ENCODE assay signal across 18 mouse cellular contexts in genomic region chr7:80702510-80702909, GRCm38 (mm10). TPM values are rescaled to one million over a fixed set of nuclear protein-coding genes. Genes with fewer than 3 reads are reported as not detected.
A peak's percentile ranks its signal among the peaks of the same experiment; 100 is the strongest.
DNase-seq lines count a peak whose midpoint lies in the region; ATAC-seq and TF ChIP-seq lines count a peak whose summit lies in the region.
"Had no signal": no experiment of that assay in that cellular context is flagged by ENCODE, and none has a peak within 500 bp of the region (broad histone marks: within the 10 kb centered on the region; RNA-seq: fewer than 3 reads in every experiment).

No protein-coding gene starts in this region.

- TF ChIP-seq RAD21 in CH12.LX (IDR thresholded peaks at IDR 0.05; ENCODE audit: low read depth, low read length) = no peak

- peak; percentile 7 for DNase-seq in CH12.LX (ENCODE audit: extremely low read depth)
- DNase-seq in MN1 (ENCODE audit: low spot score) = peak; percentile 33
- DNase-seq in liver, postnatal 0 days = peak; percentile 48
- DNase-seq in thymus, adult 18-20 months = no peak
- no peak for DNase-seq in cerebellum, adult 8-10 months
- DNase-seq in urinary bladder, postnatal 25 days (ENCODE audit: low spot score) = no peak
- DNase-seq: adrenal gland, adult 8-10 months; cerebellum, postnatal 25 days; gastrocnemius, postnatal 14 days; heart, postnatal 36 days; kidney, adult 8-10 months; spleen, adult 18-20 months had no signal

- H3K4me3 ChIP-seq in CH12.LX (replicated peaks in 1 of 3; ENCODE audit: low read depth in 2 of 3, low read length in 2 of 3, poor library complexity in 1 of 3) = no peak overlapping the region
- H3K4me3 ChIP-seq in erythroblast, embryonic 14.5 days (replicated peaks) = peak overlapping the region; percentile 33
- H3K4me3 ChIP-seq in liver, postnatal 0 days (ENCODE audit: low read depth, low read length) = no peak overlapping the region
- H3K4me3 ChIP-seq: heart, embryonic 12.5 days; left cerebral cortex, adult 2 months; lung, embryonic 15.5 days; megakaryocyte, embryonic 14.5 days; neural tube, embryonic 13.5 days had no signal

- no peak overlapping the region for H3K4me2 ChIP-seq in CH12.LX (ENCODE audit: insufficient read depth, low read depth, poor library complexity, severe bottlenecking)
- H3K4me2 ChIP-seq in liver, postnatal 0 days (ENCODE audit: low read depth, low read length) = no peak overlapping the region
- H3K4me2 ChIP-seq: heart, embryonic 12.5 days; lung, embryonic 15.5 days; neural tube, embryonic 13.5 days had no signal

- H3K9me3 ChIP-seq in CH12.LX (replicated peaks; ENCODE audit: low read length) = no peaks in the 10 kb centered on the region
- H3K9me3 ChIP-seq in erythroblast, embryonic 14.5 days (ENCODE audit: control insufficient read depth, low read length) = no peaks in the 10 kb centered on the region
- H3K9me3 ChIP-seq in liver, postnatal 0 days (ENCODE audit: low read length) = no peaks in the 10 kb centered on the region
- H3K9me3 ChIP-seq: heart, embryonic 12.5 days; lung, embryonic 15.5 days; megakaryocyte, embryonic 14.5 days; neural tube, embryonic 13.5 days had no signal

- in situ Hi-C loops in CH12.LX (cut with MboI; ENCODE audit: low pct_ligation_motif_present, low pct_unique_long_range_greater_than_20kb, low sequenced_read_pairs) = no loop called here

- no peak for TF ChIP-seq CTCF in CH12.LX (conservative IDR thresholded peaks at IDR 0.05 in 1 of 2, IDR thresholded peaks at IDR 0.05 in 1 of 2; ENCODE audit: low read depth in 2 of 2, low read length in 2 of 2)
- TF ChIP-seq CTCF in liver, postnatal 0 days (IDR thresholded peaks at IDR 0.05; ENCODE audit: low read depth) = peak; percentile 47

- no peaks in the 10 kb centered on the region for H3K36me3 ChIP-seq in CH12.LX (replicated peaks in 1 of 2; ENCODE audit: control insufficient read depth in 1 of 2, insufficient read depth in 1 of 2, low read length in 1 of 2)
- H3K36me3 ChIP-seq in erythroblast, embryonic 14.5 days (ENCODE audit: control insufficient read depth) = no peaks in the 10 kb centered on the region
- no peaks in the 10 kb centered on the region for H3K36me3 ChIP-seq in liver, postnatal 0 days (replicated peaks; ENCODE audit: insufficient read depth, low read length)
- H3K36me3 ChIP-seq: lung, embryonic 15.5 days; neural tube, embryonic 13.5 days had no signal

- no peak overlapping the region for H3K9ac ChIP-seq in CH12.LX (ENCODE audit: insufficient read depth, low read depth)
- no peak overlapping the region for H3K9ac ChIP-seq in liver, postnatal 0 days (replicated peaks)
- H3K9ac ChIP-seq: heart, embryonic 12.5 days; lung, embryonic 15.5 days; neural tube, embryonic 13.5 days had no signal

- no peaks in the 10 kb centered on the region for H3K27me3 ChIP-seq in CH12.LX (replicated peaks)
- no peaks in the 10 kb centered on the region for H3K27me3 ChIP-seq in erythroblast, embryonic 14.5 days (ENCODE audit: control insufficient read depth)
- H3K27me3 ChIP-seq in liver, postnatal 0 days (ENCODE audit: insufficient read depth, low read length) = no peaks in the 10 kb centered on the region
- H3K27me3 ChIP-seq: heart, embryonic 12.5 days; lung, embryonic 15.5 days; megakaryocyte, embryonic 14.5 days; neural tube, embryonic 13.5 days had no signal

- TF ChIP-seq POLR2A in CH12.LX (IDR thresholded peaks at IDR 0.05; ENCODE audit: low read depth, low read length) = no peak

- peak; percentile 90 for ATAC-seq in liver, postnatal 0 days

- dilution Hi-C loops in CH12.LX (cut with MboI; ENCODE audit: extremely low pct_ligation_motif_present, extremely low pct_unique_long_range_greater_than_20kb, low sequenced_read_pairs) = no loop called here

- peaks cover 3 to 6% of the 10 kb centered on the region in 2 experiments; a peak in 2 of 4 replicates for H3K4me1 ChIP-seq in CH12.LX (ENCODE audit: control insufficient read depth in 1 of 2, insufficient read depth in 2 of 2)
- peaks cover 46% of the 10 kb centered on the region for H3K4me1 ChIP-seq in erythroblast, embryonic 14.5 days (ENCODE audit: control insufficient read depth)
- H3K4me1 ChIP-seq in liver, postnatal 0 days (ENCODE audit: insufficient read depth) = peaks cover 10% of the 10 kb centered on the region; the same call in 1 of the 2 replicates
- H3K4me1 ChIP-seq: lung, embryonic 15.5 days; neural tube, embryonic 13.5 days had no signal

- TF ChIP-seq EP300 in CH12.LX (IDR thresholded peaks at IDR 0.05; ENCODE audit: low read length) = no peak
- TF ChIP-seq EP300 in liver, postnatal 0 days (IDR thresholded peaks at IDR 0.05; ENCODE audit: low read depth) = peak; percentile 60

- H3K79me2 ChIP-seq in CH12.LX (replicated peaks; ENCODE audit: control insufficient read depth, extremely low read depth, insufficient read depth, poor library complexity, severe bottlenecking) = no peaks in the 10 kb centered on the region

- no peak overlapping the region for H3K27ac ChIP-seq in CH12.LX (ENCODE audit: insufficient read depth, low read depth)
- no peak overlapping the region for H3K27ac ChIP-seq in liver, postnatal 0 days (ENCODE audit: low read depth)
- H3K27ac ChIP-seq: left cerebral cortex, adult 2 months; lung, embryonic 15.5 days; neural tube, embryonic 13.5 days had no signal

- WGBS in liver, postnatal 0 days (ENCODE audit: insufficient replicate concordance) = 43% methylated on average over 6 of the region's 6 CpGs

TF ChIP-seq in CH12.LX, 34 proteins besides CTCF, POLR2A, EP300 and RAD21:
- no peak for TF ChIP-seq JUND (conservative IDR thresholded peaks at IDR 0.05; ENCODE audit: low read depth, low read length)
- no peak for TF ChIP-seq ZMIZ1 (IDR thresholded peaks at IDR 0.05; ENCODE audit: low read depth, low read length)
- TF ChIP-seq TCF12 (IDR thresholded peaks at IDR 0.05; ENCODE audit: low read depth, low read length) = no peak
- no peak for TF ChIP-seq IRF4 (IDR thresholded peaks at IDR 0.05; ENCODE audit: low read depth, low read length)
- TF ChIP-seq POLR2AphosphoS2 (IDR thresholded peaks at IDR 0.05; ENCODE audit: low read depth, low read length) = no peak
- no peak for TF ChIP-seq USF1 (IDR thresholded peaks at IDR 0.05; ENCODE audit: low read depth, low read length)
- TF ChIP-seq ZC3H11A (IDR thresholded peaks at IDR 0.05; ENCODE audit: low read depth, low read length) = no peak
- TF ChIP-seq BHLHE40 (IDR thresholded peaks at IDR 0.05; ENCODE audit: low read depth, low read length) = no peak
- TF ChIP-seq MAFK (IDR thresholded peaks at IDR 0.05; ENCODE audit: insufficient replicate concordance, low read length) = no peak
- no peak for TF ChIP-seq MEF2A (IDR thresholded peaks at IDR 0.05; ENCODE audit: borderline replicate concordance, low read depth, low read length)
- TF ChIP-seq MAZ (IDR thresholded peaks at IDR 0.05; ENCODE audit: low read depth, low read length) = no peak
- TF ChIP-seq NRF1 (IDR thresholded peaks at IDR 0.05; ENCODE audit: low read depth, low read length) = no peak
- no peak for TF ChIP-seq GABPA (IDR thresholded peaks at IDR 0.05; ENCODE audit: insufficient replicate concordance, low read depth, low read length)
- TF ChIP-seq NELFE (IDR thresholded peaks at IDR 0.05; ENCODE audit: low read depth, low read length) = no peak
- TF ChIP-seq JUN (IDR thresholded peaks at IDR 0.05; ENCODE audit: insufficient read depth, low read depth, low read length) = no peak
- no peak for TF ChIP-seq E2F4 (IDR thresholded peaks at IDR 0.05; ENCODE audit: insufficient replicate concordance, low read depth, low read length)
TF ChIP-seq in CH12.LX: peak in this region for 0.

RNA-seq across cellular contexts. Expression of gene Crtc3, which starts 13.8 kb away (rescaled TPM):
- total RNA-seq in CH12.LX (2012; rRNA removed) (3.9 and 4.4 TPM in 2 replicates), CH12.LX (2014; rRNA removed) (1.2 and 1.3 TPM in 2 replicates)
- polyA plus RNA-seq in CH12.LX (2012; ENCODE audit: insufficient read length, low read depth) = 5.8 and 9.1 TPM in 2 replicates
- 0.72 and 0.78 TPM in 2 replicates for polyA plus RNA-seq in erythroblast, embryonic 14.5 days (2012)
- 4.1 and 5.4 TPM in 2 replicates for polyA plus RNA-seq in liver, postnatal 0 days (2015; fragmentation: Nextera tagmentation; extraction: Ambion mirVana)

Comparison
In these comparisons a context has a peak if more than half of its experiments do, and no peak if none do; other contexts are left out.
1. DNase-seq: peak in CH12.LX (single experiment), MN1 (single experiment) and liver, postnatal 0 days (single experiment); none in thymus, adult 18-20 months (0 of 2), cerebellum, adult 8-10 months (single experiment) and urinary bladder, postnatal 25 days (single experiment).